Mouse (Mus musculus) heart, embryonic 15.5 days (tissue): ENCODE measurements around the gene Reps1. TPM values are rescaled to one million over a fixed set of nuclear protein-coding genes. Genes with fewer than 3 reads are reported as not detected.

Source experiments
- ATAC-seq: fragments of 200-750 bp; cut with Nextera tagmentation; replicated peaks from 2 replicates; pipeline ENCODE4 v1.8.0; 2017; ENCODE audit warnings: low read depth, moderate TSS enrichment; ENCODE audit not compliant: insufficient number of reproducible peaks, insufficient read depth, low FRiP score
- H3K27ac ChIP-seq: fragments of 300-500 bp; sonication (generic); 2 replicates; pipeline ENCODE4 v1.5.1; 2015; ENCODE audit warnings: mild to moderate bottlenecking, inconsistent platforms
- H3K27me3 ChIP-seq: fragments of 300-500 bp; sonication (generic); 2 replicates; pipeline ENCODE4 v1.6.1; 2015; ENCODE audit warnings: inconsistent platforms
- H3K36me3 ChIP-seq: fragments of 300-500 bp; sonication (generic); 2 replicates; pipeline ENCODE4 v1.6.1; 2015; ENCODE audit warnings: mild to moderate bottlenecking, inconsistent platforms
- H3K4me1 ChIP-seq: fragments of 300-500 bp; sonication (generic); replicated peaks from 2 replicates; pipeline ENCODE4 v1.6.1; 2015; ENCODE audit warnings: inconsistent platforms
- H3K4me2 ChIP-seq: fragments of 300-500 bp; sonication (generic); 2 replicates; pipeline ENCODE4 v1.6.1; 2015; ENCODE audit warnings: inconsistent platforms, mild to moderate bottlenecking, moderate library complexity
- H3K4me3 ChIP-seq: fragments of 300-500 bp; sonication (generic); 2 replicates; pipeline ENCODE4 v1.5.1; 2015; ENCODE audit warnings: mild to moderate bottlenecking, inconsistent platforms
- H3K9ac ChIP-seq: fragments of 300-500 bp; sonication (generic); 2 replicates; pipeline ENCODE4 v1.6.1; 2015; ENCODE audit warnings: mild to moderate bottlenecking, inconsistent platforms
- H3K9me3 ChIP-seq: fragments of 300-500 bp; sonication (generic); replicated peaks from 2 replicates; pipeline ENCODE4 v1.6.1; 2016; ENCODE audit warnings: inconsistent platforms
- WGBS: fragments of 180-500 bp; shearing (Covaris S2); methylation state at CpG from one replicate; pipeline ENCODE4 v1.1.7; 2015; ENCODE audit warnings: mixed read lengths; 5-methylcytosine and 5-hydroxymethylcytosine counted together
- polyA plus RNA-seq: library from polyadenylated mRNA; unstranded; fragments of >200 nt; fragmentation: Nextera tagmentation; extraction: Ambion mirVana; gene quantifications from 2 replicates; pipeline ENCODE4 v1.2.1, GENCODE M21; 2015

The Reps1 gene
- polyA plus RNA-seq = 15.9 and 21.5 TPM in 2 replicates

DNA sequence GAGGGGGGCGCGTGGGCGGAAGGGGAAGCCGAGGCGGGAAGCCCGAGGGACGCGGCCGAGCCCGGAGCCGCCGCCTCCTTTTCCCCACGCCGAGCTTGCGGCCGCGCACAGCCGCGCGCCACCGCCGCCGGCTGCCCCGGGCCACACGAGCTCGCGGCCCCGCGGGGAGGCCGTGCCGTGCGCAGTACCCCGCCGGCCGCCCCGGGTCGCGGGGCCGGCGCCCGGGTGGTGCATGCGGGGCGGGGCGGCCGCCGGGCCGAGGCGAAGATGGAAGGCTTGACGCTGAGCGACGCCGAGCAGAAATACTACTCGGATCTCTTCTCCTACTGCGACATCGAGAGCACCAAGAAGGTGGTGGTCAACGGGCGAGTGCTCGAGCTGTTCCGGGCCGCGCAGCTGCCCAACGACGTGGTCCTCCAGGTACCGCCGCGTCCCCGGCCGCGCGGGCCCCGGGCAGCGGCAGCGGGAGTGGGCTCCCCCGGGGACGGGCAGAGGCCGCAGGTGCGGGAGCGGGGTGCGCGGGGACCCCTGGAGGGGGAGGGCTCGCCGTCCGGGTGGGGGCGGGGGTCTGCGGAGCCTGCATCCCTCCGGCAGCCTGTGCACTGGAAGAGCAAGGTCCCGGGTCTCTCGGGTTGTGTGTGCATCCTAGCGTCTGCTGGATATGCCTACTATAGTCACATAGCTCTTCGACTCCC lies at the start of gene Reps1:
Gene Reps1 (plus strand): TSS at position 166 of the 695 bp plus-strand sequence.
- H3K27me3 ChIP-seq = no peaks in the 10 kb centered on the region
- H3K9me3 ChIP-seq = no peaks in the 10 kb centered on the region
- H3K4me2 ChIP-seq = peak within 1 kb of the TSS; percentile 91
- WGBS = under 1% methylated on average over 78 of the region's 90 CpGs
- H3K27ac ChIP-seq = peak within 1 kb of the TSS; percentile 92
- H3K4me1 ChIP-seq = peaks cover 38% of the 10 kb centered on the region
- no peaks in the 10 kb centered on the region for H3K36me3 ChIP-seq
- ATAC-seq = peak; percentile 79
- H3K4me3 ChIP-seq = peak within 1 kb of the TSS; percentile 85
- peak within 1 kb of the TSS; percentile 89 for H3K9ac ChIP-seq

DNA sequence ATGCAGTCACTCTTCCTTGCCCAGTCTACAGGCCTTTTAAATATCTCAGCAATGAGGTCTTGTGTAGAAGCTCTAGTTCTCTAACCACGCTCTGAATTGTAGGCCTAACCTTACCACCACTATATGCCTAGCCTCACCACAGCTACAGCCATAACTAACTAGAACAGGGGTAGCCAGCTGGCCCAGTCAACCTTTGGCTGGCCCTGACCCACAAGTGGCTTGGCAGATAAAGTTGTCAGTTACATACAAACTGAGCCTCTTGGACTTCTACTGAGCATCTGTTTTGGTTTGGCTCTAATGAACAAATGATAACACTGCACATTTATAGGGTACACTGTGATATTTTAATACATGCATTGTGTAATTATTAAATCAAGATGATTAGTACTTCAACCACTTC lies 48.9 kb upstream of the Reps1 start:
- ATAC-seq = no peak
- 77% methylated on average over 1 of the region's 1 CpGs for WGBS

DNA sequence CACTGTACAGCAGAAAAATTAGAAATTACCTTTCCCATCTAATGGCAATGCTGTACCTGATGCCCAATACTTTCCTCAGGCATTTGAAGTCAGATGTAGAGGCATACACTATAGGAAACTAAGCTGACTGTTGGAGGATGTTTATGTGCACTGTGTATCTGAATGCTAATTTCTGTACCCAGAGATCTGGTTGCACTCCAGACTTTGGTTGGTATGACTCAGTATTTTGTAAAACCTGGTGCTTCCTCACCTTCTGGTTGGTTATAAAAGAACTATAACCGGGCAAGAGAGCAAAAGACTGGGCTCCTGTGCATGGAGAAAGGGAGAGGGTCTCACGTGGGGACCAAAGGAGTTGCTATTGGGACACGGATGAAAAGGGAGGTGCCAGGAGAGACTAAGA lies 48.4 kb upstream of the Reps1 start:
- H3K9ac ChIP-seq = no peak overlapping the region
- H3K4me3 ChIP-seq = no peak overlapping the region
- no peak for ATAC-seq
- no peak overlapping the region for H3K4me2 ChIP-seq
- H3K36me3 ChIP-seq = no peaks in the 10 kb centered on the region; the same call in 1 of the 2 replicates
- H3K27ac ChIP-seq = no peak overlapping the region
- no peaks in the 10 kb centered on the region for H3K27me3 ChIP-seq
- no peaks in the 10 kb centered on the region; the same call in none of the 2 replicates for H3K4me1 ChIP-seq
- 88% methylated on average over 3 of the region's 3 CpGs for WGBS
- no peaks in the 10 kb centered on the region for H3K9me3 ChIP-seq

More for the DNA sequence above, 48.9 kb upstream of the Reps1 start:
- Histone ChIP-seq H3K9ac (no peak overlapping the region), H3K36me3 (no peaks in the 10 kb centered on the region; the same call in 1 of the 2 replicates), H3K9me3 (no peaks in the 10 kb centered on the region), H3K27me3 (no peaks in the 10 kb centered on the region), H3K4me2 (no peak overlapping the region), H3K4me3 (no peak overlapping the region), H3K4me1 (no peaks in the 10 kb centered on the region; the same call in none of the 2 replicates), H3K27ac (no peak overlapping the region)

DNA sequence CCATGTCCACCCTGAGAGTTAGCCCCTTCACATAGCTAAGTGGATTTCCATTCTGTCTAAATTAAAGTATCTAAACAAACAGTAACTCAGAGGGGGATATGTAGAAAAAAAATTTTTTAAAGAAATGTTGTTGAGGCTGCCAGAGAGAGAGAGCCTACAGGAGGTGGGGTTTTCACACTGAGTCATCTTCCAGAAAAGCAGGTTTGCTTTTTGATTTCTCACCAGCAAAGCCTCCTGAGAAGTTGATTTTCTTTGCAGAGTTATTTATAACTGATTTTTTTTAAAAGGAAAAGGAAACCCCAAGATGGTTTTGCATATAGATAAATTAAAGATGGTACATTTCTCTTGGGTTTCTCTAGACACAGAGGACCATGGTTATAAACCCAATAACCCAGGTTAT lies 47.5 kb upstream of the Reps1 start:
- Histone ChIP-seq H3K4me1 (no peaks in the 10 kb centered on the region; the same call in none of the 2 replicates), H3K4me2 (no peak overlapping the region), H3K27ac (no peak overlapping the region), H3K9me3 (no peaks in the 10 kb centered on the region), H3K9ac (no peak overlapping the region), H3K36me3 (peaks cover 7% of the 10 kb centered on the region), H3K27me3 (no peaks in the 10 kb centered on the region), H3K4me3 (no peak overlapping the region)
- ATAC-seq = no peak

DNA sequence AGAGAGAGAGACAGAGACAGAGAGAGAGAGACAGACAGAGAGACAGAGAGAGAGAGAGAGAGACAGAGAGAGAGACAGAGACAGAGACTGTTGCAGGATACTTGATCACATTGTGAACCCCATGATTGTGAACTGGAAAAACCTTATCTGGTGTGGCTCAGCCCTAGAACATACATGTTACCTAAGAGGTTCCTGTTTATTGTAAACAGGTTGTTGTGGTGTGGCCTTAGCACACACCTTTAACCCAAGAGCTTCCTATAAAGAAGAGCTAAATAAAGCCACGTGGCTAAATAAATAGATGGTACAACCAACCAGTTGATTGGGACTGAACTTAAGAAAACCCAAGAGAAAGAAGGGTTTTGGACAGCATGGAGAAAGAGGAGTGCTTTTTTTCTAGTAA lies 45.9 kb upstream of the Reps1 start:
- Histone ChIP-seq H3K27ac (no peak overlapping the region), H3K36me3 (peaks cover 18% of the 10 kb centered on the region), H3K4me3 (no peak overlapping the region), H3K9me3 (no peaks in the 10 kb centered on the region), H3K4me2 (no peak overlapping the region), H3K9ac (no peak overlapping the region), H3K4me1 (no peaks in the 10 kb centered on the region; the same call in none of the 2 replicates), H3K27me3 (no peaks in the 10 kb centered on the region)
- ATAC-seq = no peak
- WGBS = 85% methylated on average over 1 of the region's 1 CpGs

DNA sequence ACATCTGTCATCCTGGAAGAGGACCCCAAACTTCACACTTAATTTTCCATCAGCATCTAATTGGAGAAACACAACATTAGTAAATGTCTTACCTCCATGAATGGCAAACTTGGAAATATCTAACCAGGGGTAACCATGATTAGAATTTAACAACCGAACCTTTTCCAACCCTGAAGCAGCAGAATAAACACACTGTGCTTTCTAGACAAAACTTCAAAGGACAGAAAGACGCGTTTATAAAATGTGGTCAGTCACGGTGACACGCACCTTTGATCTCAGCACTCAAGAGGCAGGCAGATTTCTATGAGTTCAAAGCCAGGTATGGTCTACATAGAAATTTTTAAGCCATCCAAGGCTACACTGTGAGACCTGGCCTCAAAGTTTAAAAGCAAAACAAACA lies 43.9 kb upstream of the Reps1 start:
- ATAC-seq = no peak
- WGBS = 85% methylated on average over 5 of the region's 5 CpGs
- Histone ChIP-seq H3K9me3 (no peaks in the 10 kb centered on the region), H3K36me3 (peaks cover 28% of the 10 kb centered on the region), H3K9ac (no peak overlapping the region), H3K4me3 (no peak overlapping the region), H3K4me2 (no peak overlapping the region), H3K27ac (no peak overlapping the region), H3K27me3 (no peaks in the 10 kb centered on the region), H3K4me1 (no peaks in the 10 kb centered on the region; the same call in none of the 2 replicates)

DNA sequence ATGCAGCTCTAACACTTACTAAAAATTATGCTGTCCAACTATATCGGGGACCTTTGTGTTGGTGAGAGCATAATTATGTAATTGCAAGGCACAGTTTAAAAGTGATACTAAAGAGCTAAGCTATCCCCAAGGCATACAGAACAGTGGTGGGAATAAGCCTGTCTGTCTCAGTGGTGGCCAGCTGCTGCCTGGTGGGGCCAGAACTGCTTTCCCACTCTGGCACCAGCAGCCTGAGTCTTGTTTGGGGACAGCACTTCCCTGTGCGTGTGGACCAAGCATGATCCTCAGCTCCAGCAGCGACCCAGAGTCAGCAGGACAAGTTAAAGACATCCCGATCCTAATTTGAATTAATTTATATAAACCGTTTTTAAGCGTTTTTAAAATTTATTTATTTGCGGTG lies 35.2 kb upstream of the Reps1 start:
- no peak overlapping the region for H3K27ac ChIP-seq
- no peak for ATAC-seq
- no peak overlapping the region for H3K4me2 ChIP-seq
- H3K36me3 ChIP-seq = peaks cover 15% of the 10 kb centered on the region
- no peaks in the 10 kb centered on the region for H3K9me3 ChIP-seq
- H3K4me1 ChIP-seq = peaks cover 12% of the 10 kb centered on the region
- 84% methylated on average over 7 of the region's 7 CpGs for WGBS
- H3K9ac ChIP-seq = no peak overlapping the region
- H3K4me3 ChIP-seq = no peak overlapping the region
- H3K27me3 ChIP-seq = no peaks in the 10 kb centered on the region

DNA sequence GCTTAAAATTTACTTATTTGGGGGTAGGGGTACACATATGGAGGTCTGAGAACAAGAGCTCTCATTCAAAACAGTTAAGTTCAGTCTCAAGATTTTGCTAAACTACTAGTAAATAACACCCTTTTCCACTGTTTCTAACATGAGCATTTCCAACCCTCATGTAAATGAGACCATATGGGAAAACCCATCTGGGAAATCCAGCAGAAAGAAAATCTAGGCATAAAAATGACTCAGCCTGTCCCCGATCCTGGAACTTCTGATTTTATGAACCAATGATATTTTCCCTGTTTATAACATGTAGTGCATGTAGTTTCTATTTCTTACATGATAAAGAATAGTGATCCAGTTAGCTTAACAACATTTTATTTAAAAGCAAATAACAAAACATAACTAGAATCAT lies 34.8 kb upstream of the Reps1 start:
- Histone ChIP-seq H3K4me1 (peaks cover 12% of the 10 kb centered on the region), H3K4me2 (no peak overlapping the region), H3K27me3 (no peaks in the 10 kb centered on the region), H3K9me3 (no peaks in the 10 kb centered on the region), H3K4me3 (no peak overlapping the region), H3K27ac (no peak overlapping the region), H3K36me3 (peaks cover 15% of the 10 kb centered on the region), H3K9ac (no peak overlapping the region)
- ATAC-seq = no peak
- 83% methylated on average over 1 of the region's 1 CpGs for WGBS

DNA sequence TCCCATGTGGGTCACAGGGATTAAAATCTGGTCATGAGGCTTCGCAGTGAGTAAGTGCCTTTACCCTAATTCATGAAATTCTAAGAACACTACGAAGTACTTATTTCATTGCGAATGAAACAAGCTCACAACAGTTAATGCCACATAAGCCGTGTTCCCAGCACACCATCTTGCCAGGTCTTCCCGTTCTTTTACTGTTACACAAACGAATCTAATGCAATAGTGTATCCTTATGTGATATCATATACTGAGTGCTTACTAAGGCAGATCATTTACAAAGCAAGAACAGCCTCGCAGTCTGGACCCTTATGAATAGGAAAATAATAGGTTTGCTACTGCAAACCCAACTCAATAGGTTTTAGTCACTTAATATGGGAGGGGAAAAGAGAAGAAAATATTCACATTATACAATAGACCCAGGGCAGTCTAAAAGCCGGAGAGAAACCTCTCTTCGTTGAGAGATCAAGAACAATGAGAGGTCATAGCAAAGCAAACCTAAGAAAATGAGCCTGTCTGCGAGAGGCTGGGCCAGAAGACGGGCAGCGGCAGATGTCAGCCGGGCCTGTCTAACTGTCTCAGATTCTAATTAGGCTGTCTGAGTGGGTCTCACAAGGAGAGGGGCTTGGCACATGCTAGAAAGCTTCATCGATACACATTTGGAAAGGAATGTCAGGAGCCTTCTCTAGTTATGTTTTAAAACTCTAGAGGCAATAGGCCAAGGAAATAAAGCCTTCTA lies 33.9 kb upstream of the Reps1 start:
- Histone ChIP-seq H3K9me3 (no peaks in the 10 kb centered on the region), H3K4me3 (peak overlapping the region; percentile 82), H3K4me2 (peak overlapping the region; percentile 67), H3K27ac (peak overlapping the region; percentile 98), H3K36me3 (peaks cover 12% of the 10 kb centered on the region), H3K27me3 (no peaks in the 10 kb centered on the region), H3K4me1 (peaks cover 12% of the 10 kb centered on the region), H3K9ac (peak overlapping the region; percentile 90)
- ATAC-seq = no peak
- 32% methylated on average over 14 of the region's 14 CpGs for WGBS

DNA sequence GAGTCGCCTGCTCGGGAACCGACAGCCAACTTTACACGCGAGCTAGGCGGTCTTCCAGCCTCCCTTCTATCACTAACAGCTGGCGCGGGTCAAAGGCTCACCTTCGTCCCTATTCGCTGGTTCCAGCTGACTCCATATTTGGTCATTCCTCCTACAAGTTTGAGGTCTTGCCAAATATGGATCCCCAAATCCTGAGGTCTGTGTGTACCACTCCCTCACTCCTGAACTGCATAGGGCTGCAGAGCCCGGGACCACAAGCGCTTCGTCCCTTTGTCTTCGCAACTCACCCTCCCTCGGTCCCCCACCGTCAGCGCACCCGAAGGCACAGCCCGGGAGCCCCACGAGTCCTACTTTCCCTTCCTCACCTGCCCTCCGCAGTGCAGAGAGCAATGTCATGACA lies 33.3 kb upstream of the Reps1 start:
- H3K4me1 ChIP-seq = peaks cover 12% of the 10 kb centered on the region
- peak overlapping the region; percentile 98 for H3K27ac ChIP-seq
- no peaks in the 10 kb centered on the region for H3K9me3 ChIP-seq
- H3K4me3 ChIP-seq = peak overlapping the region; percentile 82
- H3K27me3 ChIP-seq = no peaks in the 10 kb centered on the region
- H3K9ac ChIP-seq = peak overlapping the region; percentile 90
- peaks cover 9% of the 10 kb centered on the region for H3K36me3 ChIP-seq
- H3K4me2 ChIP-seq = peak overlapping the region; percentile 67
- under 1% methylated on average over 21 of the region's 21 CpGs for WGBS
- peak; percentile 86 for ATAC-seq

DNA sequence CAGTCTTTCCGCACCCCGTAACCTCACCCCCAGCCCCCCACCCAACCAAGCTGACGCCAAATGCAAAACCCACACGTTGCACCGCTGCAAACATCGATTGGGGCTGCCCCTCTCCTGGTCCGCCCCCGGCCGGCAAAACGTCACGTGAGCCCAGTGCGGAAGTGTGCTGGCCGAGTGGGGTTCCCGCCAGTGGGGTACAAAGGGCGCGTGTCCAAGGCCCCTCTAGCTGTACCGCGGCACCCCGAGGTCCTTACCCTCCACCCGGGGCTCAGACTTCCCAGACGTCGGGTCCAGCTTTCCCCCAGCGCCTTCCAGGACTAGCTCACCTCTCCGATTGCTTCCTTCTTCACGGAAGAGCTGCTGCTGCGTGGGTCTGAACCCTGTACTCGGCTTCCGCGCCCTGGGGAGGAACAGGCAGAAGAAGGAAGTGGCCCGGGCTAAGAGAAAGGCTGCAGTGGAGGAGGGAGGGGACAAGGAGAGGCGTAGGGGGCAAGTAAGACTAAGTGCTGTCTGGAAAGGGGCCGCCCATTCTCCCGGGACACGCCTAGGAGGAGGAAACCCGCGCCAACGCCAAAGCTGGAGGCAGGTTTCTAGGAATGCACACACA lies 32.8 kb upstream of the Reps1 start, which contains the start of gene Abracl:
Gene Abracl (minus strand): TSS at position 548 of the 607 bp plus-strand sequence.
- H3K27me3 ChIP-seq = no peaks in the 10 kb centered on the region
- H3K27ac ChIP-seq = peak within 1 kb of the TSS; percentile 98
- H3K4me1 ChIP-seq = peaks cover 12% of the 10 kb centered on the region
- peak within 1 kb of the TSS; percentile 90 for H3K9ac ChIP-seq
- 1% methylated on average over 37 of the region's 37 CpGs for WGBS
- no peaks in the 10 kb centered on the region for H3K9me3 ChIP-seq
- H3K36me3 ChIP-seq = peaks cover 8% of the 10 kb centered on the region
- H3K4me2 ChIP-seq = peak within 1 kb of the TSS; percentile 67
- ATAC-seq = peak; percentile 90
- peak within 1 kb of the TSS; percentile 82 for H3K4me3 ChIP-seq
